Mouse (Mus musculus): ENCODE measurements around the gene Gm42674. TPM values are rescaled to one million over a fixed set of nuclear protein-coding genes. Genes with fewer than 3 reads are reported as not detected.

Gm42674 gene
- polyA plus RNA-seq, 1 experiment = not detected

- H3K4me3 ChIP-seq (ENCODE audit: insufficient read depth, low read depth, low read length) = no peak overlapping the region
- peaks cover 36% of the 10 kb centered on the region for H3K4me1 ChIP-seq (ENCODE audit: control insufficient read depth, insufficient read depth, low read length)
- peak overlapping the region; percentile 27; the same call in 1 of the 2 replicates for H3K27ac ChIP-seq (ENCODE audit: insufficient read depth, low read depth, low read length)
- 6% methylated on average over 4 of the region's 4 CpGs for WGBS
- no peak for TF ChIP-seq CTCF (IDR thresholded peaks at IDR 0.05; ENCODE audit: insufficient read depth, low read depth, low read length)
- TF ChIP-seq POLR2A (IDR thresholded peaks at IDR 0.05; ENCODE audit: insufficient read depth, low read depth, low read length) = no peak
Measured at GRCm38 (mm10) chr3:90604416-90604815, 2.7 kb downstream of the Gm42674 start.

- 77% methylated on average over 3 of the region's 3 CpGs for WGBS
- Histone ChIP-seq H3K4me1 (ENCODE audit: control insufficient read depth, insufficient read depth, low read length) (peaks cover 32% of the 10 kb centered on the region), H3K4me3 (ENCODE audit: insufficient read depth, low read depth, low read length) (no peak overlapping the region), H3K27ac (ENCODE audit: insufficient read depth, low read depth, low read length) (no peak overlapping the region)
- no peak for TF ChIP-seq POLR2A (IDR thresholded peaks at IDR 0.05; ENCODE audit: insufficient read depth, low read depth, low read length)
- no peak for TF ChIP-seq CTCF (IDR thresholded peaks at IDR 0.05; ENCODE audit: insufficient read depth, low read depth, low read length)
Measured at GRCm38 (mm10) chr3:90605049-90605448, 3.3 kb downstream of the Gm42674 start.

- H3K4me3 ChIP-seq (ENCODE audit: insufficient read depth, low read depth, low read length) = no peak overlapping the region
- no peak overlapping the region for H3K27ac ChIP-seq (ENCODE audit: insufficient read depth, low read depth, low read length)
- WGBS = 90% methylated on average over 2 of the region's 2 CpGs
- peaks cover 25% of the 10 kb centered on the region for H3K4me1 ChIP-seq (ENCODE audit: control insufficient read depth, insufficient read depth, low read length)
- TF ChIP-seq CTCF (IDR thresholded peaks at IDR 0.05; ENCODE audit: insufficient read depth, low read depth, low read length) (no peak), POLR2A (IDR thresholded peaks at IDR 0.05; ENCODE audit: insufficient read depth, low read depth, low read length) (no peak)
Measured at GRCm38 (mm10) chr3:90605736-90606135, 4.0 kb downstream of the Gm42674 start.

- no peak for TF ChIP-seq POLR2A (IDR thresholded peaks at IDR 0.05; ENCODE audit: insufficient read depth, low read depth, low read length)
- TF ChIP-seq CTCF (IDR thresholded peaks at IDR 0.05; ENCODE audit: insufficient read depth, low read depth, low read length) = no peak
- WGBS = 88% methylated on average over 6 of the region's 6 CpGs
- H3K4me3 ChIP-seq (ENCODE audit: insufficient read depth, low read depth, low read length) = no peak overlapping the region
- H3K4me1 ChIP-seq (ENCODE audit: control insufficient read depth, insufficient read depth, low read length) = peaks cover 23% of the 10 kb centered on the region
- no peak overlapping the region for H3K27ac ChIP-seq (ENCODE audit: insufficient read depth, low read depth, low read length)
Measured at GRCm38 (mm10) chr3:90606185-90606584, 4.5 kb downstream of the Gm42674 start.

GRCm38 (mm10) chr3:90607361-90607760, 5.7 kb downstream of the Gm42674 start:
- Histone ChIP-seq H3K27ac (ENCODE audit: insufficient read depth, low read depth, low read length) (no peak overlapping the region), H3K4me1 (ENCODE audit: control insufficient read depth, insufficient read depth, low read length) (peaks cover 19% of the 10 kb centered on the region), H3K4me3 (ENCODE audit: insufficient read depth, low read depth, low read length) (no peak overlapping the region)
- WGBS = 89% methylated on average over 3 of the region's 3 CpGs
- TF ChIP-seq CTCF (IDR thresholded peaks at IDR 0.05; ENCODE audit: insufficient read depth, low read depth, low read length) (no peak), POLR2A (IDR thresholded peaks at IDR 0.05; ENCODE audit: insufficient read depth, low read depth, low read length) (no peak)

GRCm38 (mm10) chr3:90608223-90608622, 6.5 kb downstream of the Gm42674 start, which contains the start of gene S100a5:
TSS of gene S100a5 (plus strand) at chr3:90608523.
- WGBS = 85% methylated on average over 3 of the region's 3 CpGs
- TF ChIP-seq CTCF (IDR thresholded peaks at IDR 0.05; ENCODE audit: insufficient read depth, low read depth, low read length) = no peak
- TF ChIP-seq POLR2A (IDR thresholded peaks at IDR 0.05; ENCODE audit: insufficient read depth, low read depth, low read length) = no peak
- Histone ChIP-seq H3K4me3 (ENCODE audit: insufficient read depth, low read depth, low read length) (no peak within 1 kb of the TSS), H3K4me1 (ENCODE audit: control insufficient read depth, insufficient read depth, low read length) (peaks cover 25% of the 10 kb centered on the region), H3K27ac (ENCODE audit: insufficient read depth, low read depth, low read length) (no peak within 1 kb of the TSS)

GRCm38 (mm10) chr3:90609102-90609501, 7.4 kb downstream of the Gm42674 start:
- H3K4me3 ChIP-seq (ENCODE audit: insufficient read depth, low read depth, low read length) = no peak overlapping the region
- no peak overlapping the region for H3K27ac ChIP-seq (ENCODE audit: insufficient read depth, low read depth, low read length)
- H3K4me1 ChIP-seq (ENCODE audit: control insufficient read depth, insufficient read depth, low read length) = peaks cover 26% of the 10 kb centered on the region
- TF ChIP-seq POLR2A (IDR thresholded peaks at IDR 0.05; ENCODE audit: insufficient read depth, low read depth, low read length) (no peak), CTCF (IDR thresholded peaks at IDR 0.05; ENCODE audit: insufficient read depth, low read depth, low read length) (no peak)

GRCm38 (mm10) chr3:90611494-90611893, 9.8 kb downstream of the Gm42674 start:
- peaks cover 13% of the 10 kb centered on the region for H3K4me1 ChIP-seq (ENCODE audit: control insufficient read depth, insufficient read depth, low read length)
- no peak overlapping the region for H3K4me3 ChIP-seq (ENCODE audit: insufficient read depth, low read depth, low read length)
- no peak overlapping the region for H3K27ac ChIP-seq (ENCODE audit: insufficient read depth, low read depth, low read length)
- 96% methylated on average over 3 of the region's 3 CpGs for WGBS
- no peak for TF ChIP-seq POLR2A (IDR thresholded peaks at IDR 0.05; ENCODE audit: insufficient read depth, low read depth, low read length)
- no peak for TF ChIP-seq CTCF (IDR thresholded peaks at IDR 0.05; ENCODE audit: insufficient read depth, low read depth, low read length)

GRCm38 (mm10) chr3:90612061-90612460, 10.4 kb downstream of the Gm42674 start:
- TF ChIP-seq CTCF (IDR thresholded peaks at IDR 0.05; ENCODE audit: insufficient read depth, low read depth, low read length) = no peak
- TF ChIP-seq POLR2A (IDR thresholded peaks at IDR 0.05; ENCODE audit: insufficient read depth, low read depth, low read length) = no peak
- Histone ChIP-seq H3K4me3 (ENCODE audit: insufficient read depth, low read depth, low read length) (no peak overlapping the region), H3K27ac (ENCODE audit: insufficient read depth, low read depth, low read length) (no peak overlapping the region), H3K4me1 (ENCODE audit: control insufficient read depth, insufficient read depth, low read length) (peaks cover 13% of the 10 kb centered on the region)
- WGBS = 71% methylated on average over 4 of the region's 4 CpGs
